Mouse (Mus musculus): ENCODE data around the gene Sigmar1. TPM values are rescaled to one million over a fixed set of nuclear protein-coding genes. Genes with fewer than 3 reads are reported as not detected.
A peak's percentile ranks its signal among the peaks of the same experiment; 100 is the strongest.

The Sigmar1 gene
- total and polyA plus RNA-seq, 3 experiments, result 26.4 to 97.5 (median 60.7) TPM

GRCm38 (mm10) chr4:41714276-41714675, 41.7 kb downstream of the Sigmar1 start:
- H3K27ac ChIP-seq (ENCODE audit: insufficient read depth, low read depth), result no peak overlapping the region
- in situ Hi-C loops (cut with MboI; ENCODE audit: low pct_ligation_motif_present, low pct_unique_long_range_greater_than_20kb, low sequenced_read_pairs), result no loop called here
- DNase-seq (ENCODE audit: extremely low read depth), result no peak
- no peaks in the 10 kb centered on the region for H3K27me3 ChIP-seq (replicated peaks)
- peaks cover 7% of the 10 kb centered on the region; the same call in 1 of the 2 replicates for H3K79me2 ChIP-seq (replicated peaks; ENCODE audit: control insufficient read depth, extremely low read depth, insufficient read depth, poor library complexity, severe bottlenecking)
- no peak overlapping the region for H3K9ac ChIP-seq (ENCODE audit: insufficient read depth, low read depth)
- no peak overlapping the region for H3K4me2 ChIP-seq (ENCODE audit: insufficient read depth, low read depth, poor library complexity, severe bottlenecking)
- H3K36me3 ChIP-seq (replicated peaks in 1 of 2; ENCODE audit: control insufficient read depth in 1 of 2, insufficient read depth in 1 of 2, low read length in 1 of 2), result peaks cover 37 to 67% of the 10 kb centered on the region in 2 experiments
- peak; percentile 42 for TF ChIP-seq SMC3 (IDR thresholded peaks at IDR 0.05; ENCODE audit: low read depth, low read length)
- TF ChIP-seq EP300 (IDR thresholded peaks at IDR 0.05; ENCODE audit: low read length), result no peak
- TF ChIP-seq RAD21 (IDR thresholded peaks at IDR 0.05; ENCODE audit: low read depth, low read length), result peak; percentile 14
- peak; percentile 31 to 70; a peak in 3 of 4 replicates for TF ChIP-seq CTCF (conservative IDR thresholded peaks at IDR 0.05 in 1 of 2, IDR thresholded peaks at IDR 0.05 in 1 of 2; ENCODE audit: low read depth in 2 of 2, low read length in 2 of 2)
- no peak overlapping the region for H3K4me3 ChIP-seq (replicated peaks in 1 of 3; ENCODE audit: low read depth in 2 of 3, low read length in 2 of 3, poor library complexity in 1 of 3)
- dilution Hi-C loops (cut with MboI; ENCODE audit: extremely low pct_ligation_motif_present, extremely low pct_unique_long_range_greater_than_20kb, low sequenced_read_pairs), result no loop called here
- H3K9me3 ChIP-seq (replicated peaks; ENCODE audit: low read length), result no peaks in the 10 kb centered on the region
- H3K4me1 ChIP-seq (ENCODE audit: control insufficient read depth in 1 of 2, insufficient read depth in 2 of 2), result peaks cover 8 to 22% of the 10 kb centered on the region in 2 experiments

GRCm38 (mm10) chr4:41713197-41714067, 42.5 kb downstream of the Sigmar1 start, which contains the start of gene Rpp25l:
Gene Rpp25l (minus strand): TSS chr4:41713534.
- dilution Hi-C loops (cut with MboI; ENCODE audit: extremely low pct_ligation_motif_present, extremely low pct_unique_long_range_greater_than_20kb, low sequenced_read_pairs) (no loop called here), in situ Hi-C loops (cut with MboI; ENCODE audit: low pct_ligation_motif_present, low pct_unique_long_range_greater_than_20kb, low sequenced_read_pairs) (no loop called here)

More at GRCm38 (mm10) chr4:41713197-41714067, 42.5 kb downstream of the Sigmar1 start, which contains the start of gene Rpp25l:
- Histone ChIP-seq H3K27ac (ENCODE audit: insufficient read depth, low read depth) (no peak within 1 kb of the TSS), H3K4me2 (ENCODE audit: insufficient read depth, low read depth, poor library complexity, severe bottlenecking) (peak within 1 kb of the TSS; percentile 89), H3K36me3 (replicated peaks in 1 of 2; ENCODE audit: control insufficient read depth in 1 of 2, insufficient read depth in 1 of 2, low read length in 1 of 2) (peaks cover 30 to 59% of the 10 kb centered on the region in 2 experiments), H3K27me3 (replicated peaks) (no peaks in the 10 kb centered on the region), H3K79me2 (replicated peaks; ENCODE audit: control insufficient read depth, extremely low read depth, insufficient read depth, poor library complexity, severe bottlenecking) (peaks cover 7% of the 10 kb centered on the region; the same call in 1 of the 2 replicates), H3K9ac (ENCODE audit: insufficient read depth, low read depth) (peak within 1 kb of the TSS; percentile 95), H3K4me1 (ENCODE audit: control insufficient read depth in 1 of 2, insufficient read depth in 2 of 2) (peaks cover 8 to 22% of the 10 kb centered on the region in 2 experiments), H3K9me3 (replicated peaks; ENCODE audit: low read length) (no peaks in the 10 kb centered on the region), H3K4me3 (replicated peaks in 1 of 3; ENCODE audit: low read depth in 2 of 3, low read length in 2 of 3, poor library complexity in 1 of 3) (peak within 1 kb of the TSS; percentile 68 to 84 (median 84))
- peak; percentile 67 for DNase-seq (ENCODE audit: extremely low read depth)
- TF ChIP-seq MYC (IDR thresholded peaks at IDR 0.05; ENCODE audit: low read depth, low read length), result no peak
- TF ChIP-seq TCF12 (IDR thresholded peaks at IDR 0.05; ENCODE audit: low read depth, low read length), result peak; percentile 83
- peak; percentile 59; the same call in 1 of the 2 replicates for TF ChIP-seq ZMIZ1 (IDR thresholded peaks at IDR 0.05; ENCODE audit: low read depth, low read length)
- TF ChIP-seq E2F4 (IDR thresholded peaks at IDR 0.05; ENCODE audit: insufficient replicate concordance, low read depth, low read length), result no peak
- TF ChIP-seq RCOR1 (conservative IDR thresholded peaks at IDR 0.05; ENCODE audit: low read depth, low read length), result no peak
- TF ChIP-seq NELFE (IDR thresholded peaks at IDR 0.05; ENCODE audit: low read depth, low read length), result peak; percentile 82
- peak; percentile 88 for TF ChIP-seq POLR2A (IDR thresholded peaks at IDR 0.05; ENCODE audit: low read depth, low read length)
- 0 out of 2 replicates have a peak, but pooled peaks have one; percentile 28 for TF ChIP-seq SIN3A (IDR thresholded peaks at IDR 0.05; ENCODE audit: low read length)
- TF ChIP-seq USF2 (conservative IDR thresholded peaks at IDR 0.05; ENCODE audit: low read depth, low read length), result no peak
- TF ChIP-seq CTCF (conservative IDR thresholded peaks at IDR 0.05 in 1 of 2, IDR thresholded peaks at IDR 0.05 in 1 of 2; ENCODE audit: low read depth in 2 of 2, low read length in 2 of 2), result peak in 1 of 2 experiments; percentile 16; a peak in 1 of 4 replicates
- TF ChIP-seq MXI1 (IDR thresholded peaks at IDR 0.05; ENCODE audit: low read depth, low read length), result peak; percentile 29
- TF ChIP-seq MAX (IDR thresholded peaks at IDR 0.05; ENCODE audit: low read length), result no peak
- no peak for TF ChIP-seq JUND (conservative IDR thresholded peaks at IDR 0.05; ENCODE audit: low read depth, low read length)
- TF ChIP-seq NRF1 (IDR thresholded peaks at IDR 0.05; ENCODE audit: low read depth, low read length), result peak; percentile 55
- TF ChIP-seq ETS1 (conservative IDR thresholded peaks at IDR 0.05; ENCODE audit: low read depth, low read length), result no peak
- TF ChIP-seq MAZ (IDR thresholded peaks at IDR 0.05; ENCODE audit: low read depth, low read length), result no peak
- peak; percentile 56; the same call in 1 of the 2 replicates for TF ChIP-seq POLR2AphosphoS2 (IDR thresholded peaks at IDR 0.05; ENCODE audit: low read depth, low read length)
- TF ChIP-seq HCFC1 (IDR thresholded peaks at IDR 0.05; ENCODE audit: low read depth, low read length), result peak; percentile 39
- TF ChIP-seq ZC3H11A (IDR thresholded peaks at IDR 0.05; ENCODE audit: low read depth, low read length), result no peak
- TF ChIP-seq USF1 (IDR thresholded peaks at IDR 0.05; ENCODE audit: low read depth, low read length), result no peak
- no peak for TF ChIP-seq ZNF384 (IDR thresholded peaks at IDR 0.05; ENCODE audit: low read depth, low read length)
- TF ChIP-seq CHD2 (IDR thresholded peaks at IDR 0.05; ENCODE audit: low read length), result no peak
- no peak for TF ChIP-seq UBTF (IDR thresholded peaks at IDR 0.05; ENCODE audit: low read depth, low read length)

All from CH12.LX (cell line).